Mouse (Mus musculus): ENCODE data around the gene Sirpb1b.
"Not testable (repeated sequence)": the region's sequence is repeated elsewhere in the genome, so short reads cannot be mapped to it uniquely, and the experiment has no call there.

DNA sequence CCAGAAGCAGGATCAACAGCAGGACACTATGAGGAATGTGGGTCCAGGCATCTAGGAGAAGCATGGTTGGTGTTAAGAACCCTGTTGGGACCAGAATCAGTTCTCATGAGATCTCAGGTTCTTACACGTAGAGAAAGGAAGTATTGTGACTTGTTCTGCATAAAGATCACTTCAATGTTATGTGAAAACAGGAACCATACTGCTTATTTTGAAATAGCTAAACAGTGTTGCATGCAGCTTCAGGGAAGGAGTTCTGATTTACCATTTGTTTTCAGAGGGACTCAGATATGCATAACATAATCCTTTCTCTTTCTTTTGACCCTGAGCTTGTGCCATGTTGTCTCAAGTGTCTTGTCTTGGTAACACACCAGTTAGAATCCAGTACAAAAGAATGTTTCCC, at the start of gene Sirpb1b:
- not testable (repeated sequence) for TF ChIP-seq CTCF (IDR thresholded peaks at IDR 0.05; ENCODE audit: borderline replicate concordance, insufficient read depth, low read depth, low read length); POLR2A (IDR thresholded peaks at IDR 0.05; ENCODE audit: borderline replicate concordance, insufficient read depth, low read length)
